Mouse (Mus musculus) C2C12 (cell line): ENCODE results near the gene Defb42.

Experiments
- CEBPB ChIP-seq: IDR thresholded peaks from one replicate; pipeline ENCODE4 v1.6.1; 2011; ENCODE audit warnings: low read depth, mild to moderate bottlenecking, control low read depth, moderate library complexity
- USF1 ChIP-seq: IDR thresholded peaks from one replicate; pipeline ENCODE4 v1.6.1; 2011; ENCODE audit warnings: low read depth, mild to moderate bottlenecking, control low read depth, moderate library complexity

GRCm38 (mm10) chr14:63011471-63011870 lies 35.3 kb upstream of the Defb42 start, which contains the start of gene Defb43:
- TF ChIP-seq USF1 (no peak), CEBPB (no peak)
